Mouse (Mus musculus) olfactory bulb, adult 2 months (tissue): Measurements from ENCODE around the gene Tlcd1.

Experiments
- CTCF ChIP-seq: fragments of 200-500 bp; IDR thresholded peaks from 2 replicates; pipeline ENCODE4 v1.5.1; 2012; ENCODE audit warnings: low read depth, mild to moderate bottlenecking, low read length, moderate library complexity; ENCODE audit not compliant: insufficient read depth
- POLR2A ChIP-seq: fragments of 200-500 bp; IDR thresholded peaks from 2 replicates; pipeline ENCODE4 v1.6.1; 2012; ENCODE audit warnings: mild to moderate bottlenecking, low read depth, low read length, moderate library complexity; ENCODE audit not compliant: insufficient read depth

DNA sequence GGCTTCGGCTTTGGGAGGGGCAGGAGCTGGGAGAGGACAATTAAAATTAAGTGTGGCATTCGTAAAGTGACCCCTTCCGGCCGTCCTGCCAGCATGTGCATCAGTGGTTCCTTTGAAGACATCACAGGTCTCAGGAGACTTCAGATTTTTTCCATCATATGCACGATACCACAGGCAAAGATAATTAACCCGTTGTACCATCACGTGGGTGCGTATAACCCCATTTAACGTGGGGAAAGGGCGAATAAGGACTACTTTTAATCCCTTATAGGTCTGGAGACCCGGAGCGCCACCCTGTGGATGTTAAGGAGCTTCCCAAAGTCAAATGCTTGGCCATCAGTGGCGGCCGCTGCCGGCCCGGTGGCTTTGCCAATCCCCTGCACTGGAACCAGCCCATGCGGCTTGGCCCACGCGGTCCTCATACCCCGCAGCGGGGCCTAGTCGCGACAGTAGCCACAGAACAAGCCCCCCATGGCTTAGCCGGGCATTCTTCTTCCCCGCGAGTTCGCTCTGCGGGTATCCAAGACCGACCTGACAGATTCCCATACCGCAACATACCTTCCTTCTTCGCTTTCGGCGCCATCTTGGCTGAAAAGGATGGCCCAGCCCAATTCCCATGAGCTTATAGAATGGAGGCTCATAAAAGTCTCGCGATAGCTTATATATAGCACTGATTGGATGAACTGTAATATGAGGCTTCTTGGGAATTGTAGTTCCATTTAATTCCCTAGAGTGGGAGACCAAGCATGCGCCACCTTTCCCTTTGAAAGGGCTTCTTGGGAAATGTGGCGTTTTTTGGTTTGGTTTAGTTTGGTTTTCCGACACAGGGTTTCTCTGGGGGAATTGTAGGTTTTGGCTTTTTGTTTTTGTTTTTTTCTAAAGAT, 6.7 kb downstream of the Tlcd1 start, which contains the start of gene Rpl23a:
- TF ChIP-seq POLR2A, result peak; percentile 92
- no peak for TF ChIP-seq CTCF
